Mouse (Mus musculus) retina, embryonic 14.5 days (tissue): ENCODE data around the gene Btbd9.

Experiments used
- DNase-seq: peaks from one replicate; pipeline ENCODE4 v3.0.0-alpha.2; 2015; ENCODE audit warnings: low spot score

Gene Btbd9

GRCm38 (mm10) chr17:30452363-30452762 lies 123.9 kb downstream of the Btbd9 start:
- no peak for DNase-seq

DNA sequence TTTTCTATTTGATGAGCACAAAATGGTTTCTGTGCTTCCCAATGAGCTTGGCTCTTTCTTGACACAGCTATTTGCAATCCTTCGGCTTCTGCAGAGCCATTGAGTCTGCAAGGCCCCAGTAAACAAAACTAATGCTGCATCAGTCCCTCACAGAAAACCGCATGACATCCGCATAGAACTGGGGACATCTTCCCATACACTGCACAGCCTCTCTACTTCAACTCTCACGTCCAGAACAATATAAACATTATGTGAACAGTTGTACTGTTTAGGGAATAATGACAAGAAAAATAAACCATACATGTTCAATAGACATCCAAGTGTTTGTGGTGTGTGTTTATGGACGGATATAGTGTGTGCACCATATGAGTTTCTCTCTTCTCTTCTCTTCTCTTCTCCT lies 127.7 kb downstream of the Btbd9 start:
- no peak for DNase-seq

- DNase-seq, result no peak
These were observed 130.4 kb downstream of the Btbd9 start for GRCm38 (mm10) chr17:30445805-30446441.

- no peak for DNase-seq
These were observed 136.6 kb downstream of the Btbd9 start for GRCm38 (mm10) chr17:30439702-30440101.

- DNase-seq, result no peak
These were observed 137.5 kb downstream of the Btbd9 start for GRCm38 (mm10) chr17:30438786-30439185.

GRCm38 (mm10) chr17:30436021-30436461 lies 140.2 kb downstream of the Btbd9 start:
- no peak for DNase-seq

- DNase-seq, result no peak
These were observed 140.8 kb downstream of the Btbd9 start for GRCm38 (mm10) chr17:30435478-30435877.

DNA sequence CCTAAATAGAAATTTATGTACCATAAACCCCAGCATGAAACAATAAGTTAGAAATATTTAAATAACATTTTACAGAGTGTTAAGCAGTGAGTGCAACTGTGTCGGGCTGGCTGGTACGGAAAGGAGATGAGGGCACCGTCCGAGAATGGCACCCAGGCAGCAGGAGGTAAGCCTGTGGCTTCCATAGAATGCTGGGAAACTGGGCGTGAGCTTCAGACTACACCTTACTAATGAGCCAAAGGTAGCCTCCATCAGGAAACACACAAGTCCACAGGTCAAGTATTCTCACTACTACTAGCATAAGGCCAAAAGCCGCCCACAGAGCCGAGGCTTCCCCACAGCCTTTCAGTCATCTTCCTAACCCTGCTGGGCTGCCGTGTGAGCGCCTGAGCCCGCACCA lies 144.2 kb downstream of the Btbd9 start:
- DNase-seq, result no peak

- DNase-seq, result peak; percentile 56
These were observed 145.2 kb downstream of the Btbd9 start for GRCm38 (mm10) chr17:30430961-30431640.

DNA sequence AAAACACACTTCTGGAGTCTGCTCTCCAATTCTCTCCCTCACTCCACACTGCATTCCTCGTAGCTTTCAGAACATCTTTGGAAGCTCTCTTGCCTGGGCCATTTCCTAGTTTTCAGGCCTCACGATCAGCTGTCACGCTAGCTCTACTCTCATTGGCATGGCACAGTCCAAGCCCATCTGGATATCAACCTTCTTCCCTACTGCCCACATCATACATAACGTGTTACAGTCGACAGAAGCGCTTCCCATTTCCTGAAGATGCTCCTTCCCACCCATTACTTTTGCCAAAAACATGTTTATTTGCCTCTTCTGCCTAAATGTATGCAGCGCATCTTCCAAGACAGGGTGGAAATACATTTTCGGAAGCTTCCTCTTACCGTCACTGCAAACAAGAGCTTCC lies 147.6 kb downstream of the Btbd9 start:
- DNase-seq, result no peak

- DNase-seq, result no peak
These were observed 152.9 kb downstream of the Btbd9 start for GRCm38 (mm10) chr17:30423256-30423852.

- no peak for DNase-seq
These were observed 154.0 kb downstream of the Btbd9 start for GRCm38 (mm10) chr17:30422278-30422677.

DNA sequence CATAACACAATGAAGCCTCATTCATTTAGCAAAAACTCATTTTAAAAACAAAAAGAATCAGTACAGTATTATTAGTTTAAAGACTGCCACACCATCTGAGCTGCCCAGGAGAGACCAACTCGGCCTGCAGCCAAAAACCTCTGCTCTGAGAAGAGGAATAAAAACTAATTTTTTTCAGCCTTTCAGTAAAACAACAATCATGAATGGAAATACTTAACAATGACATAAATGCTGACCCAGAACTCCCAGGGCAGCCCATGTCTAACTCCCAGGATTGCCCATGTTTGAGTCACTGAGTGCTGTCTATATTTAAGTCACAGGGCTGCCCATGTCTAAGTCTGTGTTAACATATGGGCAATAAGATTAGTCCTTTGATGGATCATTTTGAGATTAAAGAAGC lies 155.0 kb downstream of the Btbd9 start:
- no peak for DNase-seq

- DNase-seq, result no peak
These were observed 156.8 kb downstream of the Btbd9 start for GRCm38 (mm10) chr17:30419494-30419893.

- no peak for DNase-seq
These were observed 157.8 kb downstream of the Btbd9 start for GRCm38 (mm10) chr17:30418510-30418909.

- DNase-seq, result no peak
These were observed 159.2 kb downstream of the Btbd9 start for GRCm38 (mm10) chr17:30417106-30417505.

- DNase-seq, result no peak
These were observed 160.6 kb downstream of the Btbd9 start for GRCm38 (mm10) chr17:30415693-30416092.

DNA sequence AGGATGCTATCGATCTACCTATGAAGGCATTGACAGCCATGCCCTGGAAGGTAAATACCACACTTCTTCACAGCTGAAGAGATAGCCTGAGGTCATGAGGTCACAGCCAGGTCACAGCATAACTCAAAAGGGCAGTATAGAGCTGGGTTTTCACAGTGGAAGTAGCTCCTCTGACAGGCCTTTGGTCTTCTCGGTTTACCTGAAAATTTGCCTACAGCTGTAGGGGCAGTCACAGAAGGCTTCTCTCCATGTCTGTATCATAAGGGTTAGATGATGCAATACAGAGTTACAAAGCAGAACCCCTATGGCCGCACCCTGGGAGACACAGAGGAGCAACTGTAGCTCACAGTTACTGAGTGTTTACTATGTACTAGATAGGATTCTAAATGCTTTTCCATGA lies 163.3 kb downstream of the Btbd9 start:
- DNase-seq, result no peak

GRCm38 (mm10) chr17:30406002-30406401 lies 170.3 kb downstream of the Btbd9 start:
- DNase-seq, result no peak

DNA sequence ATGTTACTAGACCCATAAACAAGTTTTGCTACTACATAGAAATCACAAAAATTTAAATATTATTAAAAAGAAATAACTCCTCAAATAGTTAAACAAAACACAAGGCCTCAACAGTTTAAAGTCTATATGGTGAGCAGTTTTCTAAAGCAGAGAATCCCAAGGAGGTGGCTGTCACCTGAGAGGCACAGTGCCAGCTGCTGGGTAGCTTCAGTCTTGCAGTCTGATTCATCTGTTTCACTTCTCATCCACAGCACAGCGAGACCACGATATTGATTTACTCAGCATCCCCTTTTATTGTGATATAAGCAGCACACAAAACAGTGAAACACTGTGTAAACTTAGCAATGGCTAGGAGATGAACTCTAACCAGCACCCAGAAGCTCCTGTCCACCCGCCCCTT lies 173.4 kb downstream of the Btbd9 start:
- DNase-seq, result no peak

DNA sequence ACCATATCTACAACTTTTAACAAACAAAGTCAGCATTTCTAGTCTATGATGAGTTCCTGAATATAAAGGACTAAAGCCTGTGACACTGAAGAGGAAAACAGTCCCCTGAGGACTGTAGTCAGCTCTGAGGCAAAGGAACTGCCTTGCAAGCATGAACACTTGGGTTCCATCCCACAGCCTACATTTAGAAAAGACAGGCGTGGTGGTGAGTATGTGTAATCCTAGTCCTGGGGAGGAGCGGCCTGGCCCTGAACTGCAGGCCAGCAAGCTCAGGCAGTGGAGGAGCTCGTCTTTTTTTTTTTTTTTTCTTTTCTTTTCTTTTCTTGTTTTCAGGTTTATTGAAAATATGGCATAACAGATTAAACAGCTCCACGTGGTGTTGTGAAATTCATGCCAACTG lies 181.0 kb downstream of the Btbd9 start:
- DNase-seq, result no peak

DNA sequence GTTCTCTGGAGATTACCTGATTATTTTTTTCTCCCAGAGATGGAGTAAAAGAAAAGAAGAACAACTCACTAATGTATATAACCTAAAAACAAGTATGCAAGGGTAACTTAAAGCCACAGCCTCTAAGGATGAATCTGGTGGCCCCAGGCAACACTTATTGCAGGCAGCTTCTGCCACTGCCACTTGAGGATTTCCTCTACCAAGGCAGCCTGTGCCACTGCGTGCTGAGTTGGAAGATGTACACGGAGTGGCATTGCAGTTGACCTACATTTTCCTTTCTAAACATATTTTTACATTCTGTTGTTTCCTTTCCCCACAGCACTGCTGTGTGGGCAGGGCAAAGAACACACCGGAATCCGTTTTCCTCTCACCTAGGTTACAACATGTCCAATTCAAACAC lies 184.3 kb downstream of the Btbd9 start:
- DNase-seq, result no peak

DNA sequence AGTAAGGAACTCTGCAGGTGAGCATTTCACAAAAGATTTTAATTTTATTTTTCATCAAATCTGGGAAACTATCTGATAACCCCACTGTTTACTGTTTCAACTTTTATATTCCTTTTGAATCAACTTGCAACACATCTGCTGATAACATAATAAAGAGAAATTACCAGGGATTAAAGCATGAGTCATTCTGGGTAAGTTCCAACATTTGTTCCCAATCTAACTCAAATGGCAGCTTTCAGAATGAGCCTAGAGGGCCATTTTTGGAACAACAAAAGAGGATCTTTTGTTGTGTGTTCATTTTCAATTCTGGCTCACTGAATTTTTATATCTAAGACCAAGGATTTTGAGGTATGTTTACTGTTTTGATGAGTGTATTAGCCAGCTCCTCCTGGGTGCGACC lies 185.1 kb downstream of the Btbd9 start:
- DNase-seq, result no peak

GRCm38 (mm10) chr17:30389686-30390085 lies 186.6 kb downstream of the Btbd9 start:
- peak; percentile 56 for DNase-seq
